Mouse (Mus musculus) urinary bladder, postnatal 36 days (tissue): ENCODE results near the gene Pdss1.

Source experiments
- DNase-seq, 2 experiments: peaks; one replicate each; pipeline ENCODE4 v3.0.0; 2022; ENCODE audit warnings: low spot score in 2 of 2, mixed read lengths in 1 of 2

The Pdss1 gene

GRCm38 (mm10) chr2:22961681-22962080 lies 66.4 kb downstream of the Pdss1 start:
- no peak for DNase-seq

- DNase-seq = no peak
Measured at GRCm38 (mm10) chr2:22962242-22962641, 66.9 kb downstream of the Pdss1 start.

- no peak for DNase-seq
Measured at GRCm38 (mm10) chr2:22962970-22963369, 67.6 kb downstream of the Pdss1 start.

- no peak for DNase-seq
Measured at GRCm38 (mm10) chr2:22977387-22977973, 82.2 kb downstream of the Pdss1 start.

GRCm38 (mm10) chr2:22985973-22986657 lies 90.8 kb downstream of the Pdss1 start:
- DNase-seq = no peak
